Mouse (Mus musculus): ENCODE measurements around the gene Clca1. TPM values are rescaled to one million over a fixed set of nuclear protein-coding genes. Genes with fewer than 3 reads are reported as not detected.

The Clca1 gene
- polyA plus RNA-seq, 1 experiment from 2014 or later: 0.12 TPM

DNA sequence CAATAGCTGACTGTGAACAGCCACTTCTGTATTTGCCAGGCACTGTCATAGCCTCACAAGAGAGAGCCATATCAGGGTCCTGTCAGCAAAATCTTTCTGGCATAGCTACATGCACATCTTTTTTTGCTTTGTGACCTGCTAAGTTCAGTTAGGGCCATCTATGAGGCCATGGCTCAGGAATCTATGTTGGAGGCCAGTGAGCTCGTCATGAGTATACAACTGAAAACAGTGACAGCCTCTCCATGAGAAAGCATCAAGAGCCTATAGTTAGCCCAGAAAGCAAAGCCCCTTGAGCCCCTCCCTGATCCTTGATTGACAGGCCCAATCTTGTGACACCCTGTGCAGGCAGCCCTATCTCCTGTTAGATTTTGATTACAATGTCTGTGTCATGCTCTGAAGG, 56.5 kb downstream of the Clca1 start:
- 82% methylated on average over 1 of the region's 1 CpGs for WGBS
- Histone ChIP-seq H3K4me1 (ENCODE audit: control insufficient read depth, insufficient read depth, low read length) (no peaks in the 10 kb centered on the region), H3K9ac (ENCODE audit: low read length) (no peak overlapping the region), H3K27ac (replicated peaks; ENCODE audit: low read depth, low read length) (no peak overlapping the region), H3K4me2 (ENCODE audit: low read depth, severe bottlenecking) (no peak overlapping the region), H3K27me3 (ENCODE audit: control insufficient read depth, insufficient read depth, low read length) (no peaks in the 10 kb centered on the region), H3K36me3 (ENCODE audit: control insufficient read depth, insufficient read depth, low read length) (no peaks in the 10 kb centered on the region), H3K4me3 (ENCODE audit: low read depth, low read length) (no peak overlapping the region), H3K9me3 (ENCODE audit: control insufficient read depth, low read length) (no peaks in the 10 kb centered on the region)
- DNase-seq (ENCODE audit: low spot score) (no peak), ATAC-seq (ENCODE audit: insufficient number of reproducible peaks, low FRiP score, low TSS enrichment, low read depth) (no peak)

DNA sequence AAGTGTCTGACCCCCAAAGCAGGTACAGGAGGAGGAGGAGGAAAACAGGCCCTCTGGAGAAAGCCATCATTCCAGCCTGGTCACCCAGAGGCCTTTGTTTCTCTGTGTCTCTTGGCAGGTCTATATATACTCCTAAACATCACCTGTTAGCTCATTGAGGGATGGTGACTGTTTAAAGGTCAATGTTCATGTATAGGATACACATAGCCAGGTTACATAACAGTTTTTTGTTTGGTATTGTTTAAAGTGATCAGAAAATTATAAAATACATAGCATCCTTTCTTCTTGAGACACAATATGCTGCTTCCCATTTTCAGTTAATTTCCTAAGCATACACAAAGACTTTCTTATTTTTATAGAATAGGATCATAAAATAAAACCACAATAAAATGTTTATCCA, 57.6 kb downstream of the Clca1 start, which contains the start of gene Clca4a:
Clca4a (minus strand) TSS at position 101 of the 400 bp plus-strand sequence.
- Histone ChIP-seq H3K27me3 (ENCODE audit: control insufficient read depth, insufficient read depth, low read length) (no peaks in the 10 kb centered on the region), H3K4me3 (ENCODE audit: low read depth, low read length) (no peak within 1 kb of the TSS), H3K36me3 (ENCODE audit: control insufficient read depth, insufficient read depth, low read length) (no peaks in the 10 kb centered on the region), H3K9ac (ENCODE audit: low read length) (no peak within 1 kb of the TSS), H3K9me3 (ENCODE audit: control insufficient read depth, low read length) (no peaks in the 10 kb centered on the region), H3K4me1 (ENCODE audit: control insufficient read depth, insufficient read depth, low read length) (no peaks in the 10 kb centered on the region), H3K27ac (replicated peaks; ENCODE audit: low read depth, low read length) (no peak within 1 kb of the TSS), H3K4me2 (ENCODE audit: low read depth, severe bottlenecking) (no peak within 1 kb of the TSS)
- DNase-seq (ENCODE audit: low spot score) (no peak), ATAC-seq (ENCODE audit: insufficient number of reproducible peaks, low FRiP score, low TSS enrichment, low read depth) (no peak)

DNA sequence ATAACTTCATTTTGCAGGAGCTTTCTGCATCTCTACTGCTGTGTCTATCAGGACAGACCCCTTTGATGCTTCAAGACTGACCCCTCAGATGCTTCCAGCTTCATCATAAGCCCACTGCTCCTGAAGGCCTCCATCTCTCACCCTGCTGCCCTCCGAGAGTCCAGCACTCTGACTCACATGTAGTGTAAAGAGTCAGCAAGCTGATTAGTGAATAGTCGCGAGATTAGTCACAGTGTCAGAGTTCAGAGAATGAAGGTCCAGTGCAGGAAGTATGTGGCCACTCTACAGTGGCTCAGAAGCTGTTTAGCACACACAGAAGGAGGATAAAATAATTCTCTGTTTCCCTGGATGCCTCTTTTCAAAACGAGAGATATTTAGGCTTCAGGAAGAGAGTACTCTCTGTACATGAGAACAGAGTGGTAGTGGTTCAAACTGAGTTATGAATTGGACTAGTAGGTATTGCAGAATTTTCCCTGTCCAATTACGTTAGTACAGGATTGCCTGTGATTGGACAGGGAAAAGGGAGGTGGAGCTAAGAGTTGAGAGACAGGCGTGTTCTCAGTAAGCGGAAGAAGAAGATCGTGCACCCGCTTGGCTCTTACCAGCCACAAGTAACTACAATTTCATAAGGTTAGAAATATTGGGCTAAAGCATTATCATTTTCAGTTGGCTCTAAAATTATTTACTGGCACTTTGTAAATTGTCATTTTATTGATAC, 60.9 kb downstream of the Clca1 start:
- Histone ChIP-seq H3K9ac (ENCODE audit: low read length) (no peak overlapping the region), H3K36me3 (ENCODE audit: control insufficient read depth, insufficient read depth, low read length) (no peaks in the 10 kb centered on the region), H3K4me2 (ENCODE audit: low read depth, severe bottlenecking) (no peak overlapping the region), H3K27me3 (ENCODE audit: control insufficient read depth, insufficient read depth, low read length) (no peaks in the 10 kb centered on the region), H3K4me3 (ENCODE audit: low read depth, low read length) (no peak overlapping the region), H3K9me3 (ENCODE audit: control insufficient read depth, low read length) (no peaks in the 10 kb centered on the region), H3K27ac (replicated peaks; ENCODE audit: low read depth, low read length) (no peak overlapping the region), H3K4me1 (ENCODE audit: control insufficient read depth, insufficient read depth, low read length) (no peaks in the 10 kb centered on the region)
- ATAC-seq (ENCODE audit: insufficient number of reproducible peaks, low FRiP score, low TSS enrichment, low read depth): no peak
- DNase-seq (ENCODE audit: low spot score): no peak
- 84% methylated on average over 9 of the region's 9 CpGs for WGBS

DNA sequence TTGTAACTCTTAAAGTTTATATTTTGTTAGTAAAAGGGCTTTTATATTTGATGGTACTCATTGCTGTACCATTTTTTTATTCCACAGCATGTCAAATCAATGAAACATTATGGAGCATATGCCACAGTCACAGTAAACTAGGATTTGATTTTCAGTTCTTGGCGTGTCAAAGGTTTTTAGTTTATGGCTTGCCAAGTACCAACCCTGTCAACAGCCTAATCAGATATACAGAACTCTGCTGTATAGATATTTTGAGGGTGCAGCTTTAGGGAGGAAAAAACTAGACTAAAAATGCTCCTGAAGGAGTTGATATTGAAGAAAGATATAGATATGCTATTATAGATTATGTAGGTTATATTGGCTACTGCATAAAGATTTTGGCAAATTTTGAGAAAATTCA, 62.8 kb downstream of the Clca1 start:
- Histone ChIP-seq H3K27me3 (ENCODE audit: control insufficient read depth, insufficient read depth, low read length) (no peaks in the 10 kb centered on the region), H3K27ac (replicated peaks; ENCODE audit: low read depth, low read length) (no peak overlapping the region), H3K9ac (ENCODE audit: low read length) (no peak overlapping the region), H3K4me1 (ENCODE audit: control insufficient read depth, insufficient read depth, low read length) (no peaks in the 10 kb centered on the region), H3K36me3 (ENCODE audit: control insufficient read depth, insufficient read depth, low read length) (no peaks in the 10 kb centered on the region), H3K4me2 (ENCODE audit: low read depth, severe bottlenecking) (no peak overlapping the region), H3K9me3 (ENCODE audit: control insufficient read depth, low read length) (no peaks in the 10 kb centered on the region), H3K4me3 (ENCODE audit: low read depth, low read length) (no peak overlapping the region)
- WGBS: 100% methylated on average over 1 of the region's 1 CpGs
- DNase-seq (ENCODE audit: low spot score) (no peak), ATAC-seq (ENCODE audit: insufficient number of reproducible peaks, low FRiP score, low TSS enrichment, low read depth) (no peak)

DNA sequence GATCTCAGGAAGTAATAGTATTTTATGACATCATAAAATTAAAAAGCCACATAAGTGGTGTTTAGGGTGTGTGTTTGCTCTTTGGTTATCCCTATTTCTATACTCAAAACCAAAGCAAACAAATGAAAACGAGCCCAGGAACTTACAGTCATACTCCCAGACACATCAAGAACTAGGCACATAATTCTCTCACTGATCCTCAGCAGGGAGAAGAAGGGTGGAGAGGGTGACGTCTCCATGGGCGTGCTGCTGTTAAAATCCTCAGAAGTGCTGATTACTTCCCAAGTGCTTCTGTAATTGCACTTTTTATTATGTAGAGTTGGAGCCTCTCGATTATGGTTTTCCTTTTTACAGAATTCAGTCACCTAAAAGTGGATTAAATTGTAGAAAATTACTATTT, 66.5 kb downstream of the Clca1 start:
- Histone ChIP-seq H3K27me3 (ENCODE audit: control insufficient read depth, insufficient read depth, low read length) (no peaks in the 10 kb centered on the region), H3K36me3 (ENCODE audit: control insufficient read depth, insufficient read depth, low read length) (no peaks in the 10 kb centered on the region), H3K27ac (replicated peaks; ENCODE audit: low read depth, low read length) (no peak overlapping the region), H3K4me2 (ENCODE audit: low read depth, severe bottlenecking) (no peak overlapping the region), H3K9me3 (ENCODE audit: control insufficient read depth, low read length) (no peaks in the 10 kb centered on the region), H3K4me1 (ENCODE audit: control insufficient read depth, insufficient read depth, low read length) (no peaks in the 10 kb centered on the region), H3K9ac (ENCODE audit: low read length) (no peak overlapping the region), H3K4me3 (ENCODE audit: low read depth, low read length) (no peak overlapping the region)
- no peak for DNase-seq (ENCODE audit: low spot score)
- no peak for ATAC-seq (ENCODE audit: insufficient number of reproducible peaks, low FRiP score, low TSS enrichment, low read depth)
- 48% methylated on average over 4 of the region's 4 CpGs for WGBS

Other genes starting within 250 kb of the Clca1 start
- not detected in 2 replicates for gene Clca3a2, start 213.3 kb downstream of the Clca1 start, polyA plus RNA-seq (2014; fragmentation: Nextera tagmentation; extraction: Ambion mirVana)
- 0.07 TPM in 1 of 2 replicates, not detected in the other for gene Clca3b, start 183.4 kb downstream of the Clca1 start, polyA plus RNA-seq (2014; fragmentation: Nextera tagmentation; extraction: Ambion mirVana)
- gene Clca4b, start 100.2 kb downstream of the Clca1 start, polyA plus RNA-seq (2014; fragmentation: Nextera tagmentation; extraction: Ambion mirVana): not detected in 2 replicates
- gene Clca4a, start 57.7 kb downstream of the Clca1 start, polyA plus RNA-seq (2014; fragmentation: Nextera tagmentation; extraction: Ambion mirVana): not detected in 2 replicates
- 0.04 and 0.13 TPM in 2 replicates for gene Clca2, start 66.7 kb upstream of the Clca1 start, polyA plus RNA-seq (2014; fragmentation: Nextera tagmentation; extraction: Ambion mirVana)
- gene Odf2l, start 85.8 kb upstream of the Clca1 start, polyA plus RNA-seq (2014; fragmentation: Nextera tagmentation; extraction: Ambion mirVana): 20.7 and 20.9 TPM in 2 replicates

Measured in limb, embryonic 11.5 days (tissue).